Mouse (Mus musculus): ENCODE measurements around the gene Tor1aip2. TPM values are rescaled to one million over a fixed set of nuclear protein-coding genes. Genes with fewer than 3 reads are reported as not detected.

Gene Tor1aip2
- polyA plus RNA-seq, 1 experiment from 2014 or later: 71.0 TPM

GRCm38 (mm10) chr1:156062193-156062592 is 27.0 kb downstream of the Tor1aip2 start:
- peaks cover 54% of the 10 kb centered on the region for H3K36me3 ChIP-seq (replicated peaks; ENCODE audit: control insufficient read depth, insufficient read depth)
- H3K27me3 ChIP-seq (ENCODE audit: control insufficient read depth, insufficient read depth, low read length): no peaks in the 10 kb centered on the region
- H3K27ac ChIP-seq: no peak overlapping the region
- 93% methylated on average over 4 of the region's 4 CpGs for WGBS
- no peak overlapping the region for H3K9ac ChIP-seq
- ATAC-seq (ENCODE audit: low FRiP score): no peak
- no peak overlapping the region for H3K4me3 ChIP-seq (replicated peaks; ENCODE audit: low read length)
- no peaks in the 10 kb centered on the region for H3K9me3 ChIP-seq (ENCODE audit: control insufficient read depth, low read length)
- H3K4me1 ChIP-seq (replicated peaks; ENCODE audit: control insufficient read depth, insufficient read depth, low read length): no peaks in the 10 kb centered on the region
- H3K4me2 ChIP-seq (replicated peaks): no peak overlapping the region
- DNase-seq (ENCODE audit: low spot score): no peak

DNA sequence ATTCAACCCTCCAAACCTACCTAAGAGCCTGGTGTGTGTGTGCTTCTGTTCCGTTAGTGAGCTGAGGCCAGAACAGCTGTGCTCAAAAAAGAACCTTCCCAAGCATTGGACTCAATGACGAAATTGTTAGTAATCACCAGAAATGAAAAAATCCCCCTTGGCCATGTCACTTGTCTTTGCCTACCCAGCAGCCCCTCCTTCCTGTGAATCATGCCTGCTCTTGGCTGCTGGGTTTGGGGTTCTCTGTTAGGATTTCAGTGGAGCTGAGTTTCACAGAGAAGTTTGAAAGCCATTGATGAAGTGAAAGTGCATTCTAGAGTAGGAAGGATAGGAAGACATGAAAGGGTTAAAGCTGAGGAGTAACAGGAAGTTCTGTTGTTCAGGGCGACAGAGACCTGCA is 30.9 kb downstream of the Tor1aip2 start:
- Histone ChIP-seq H3K4me3 (replicated peaks; ENCODE audit: low read length) (no peak overlapping the region), H3K9me3 (ENCODE audit: control insufficient read depth, low read length) (no peaks in the 10 kb centered on the region), H3K4me2 (replicated peaks) (no peak overlapping the region), H3K27ac (no peak overlapping the region), H3K4me1 (replicated peaks; ENCODE audit: control insufficient read depth, insufficient read depth, low read length) (no peaks in the 10 kb centered on the region), H3K36me3 (replicated peaks; ENCODE audit: control insufficient read depth, insufficient read depth) (peaks cover 49% of the 10 kb centered on the region), H3K27me3 (ENCODE audit: control insufficient read depth, insufficient read depth, low read length) (no peaks in the 10 kb centered on the region), H3K9ac (no peak overlapping the region)
- DNase-seq (ENCODE audit: low spot score) (no peak), ATAC-seq (ENCODE audit: low FRiP score) (no peak)
- 63% methylated on average over 3 of the region's 3 CpGs for WGBS

DNA sequence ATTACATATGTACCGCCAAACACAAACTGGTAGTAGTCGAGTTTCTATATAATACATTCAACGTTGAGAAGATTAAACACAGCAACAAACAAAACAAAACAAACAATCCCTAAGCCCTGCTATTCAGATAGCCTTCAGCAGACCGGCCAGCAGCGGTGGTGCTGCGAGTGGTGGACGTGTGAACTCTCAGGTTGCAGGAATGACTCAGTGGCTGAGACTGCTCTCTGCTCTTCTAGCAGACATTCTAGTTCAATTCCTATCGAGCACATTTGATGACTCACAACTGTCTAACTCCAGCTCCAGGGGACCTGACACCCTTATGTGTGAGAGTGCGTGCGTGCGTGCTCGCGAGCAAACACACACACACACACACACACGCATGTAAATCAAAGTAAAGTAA is 34.9 kb downstream of the Tor1aip2 start:
- Histone ChIP-seq H3K27ac (no peak overlapping the region), H3K9ac (no peak overlapping the region), H3K36me3 (replicated peaks; ENCODE audit: control insufficient read depth, insufficient read depth) (peaks cover 19% of the 10 kb centered on the region), H3K4me2 (replicated peaks) (no peak overlapping the region), H3K4me3 (replicated peaks; ENCODE audit: low read length) (no peak overlapping the region), H3K4me1 (replicated peaks; ENCODE audit: control insufficient read depth, insufficient read depth, low read length) (no peaks in the 10 kb centered on the region), H3K27me3 (ENCODE audit: control insufficient read depth, insufficient read depth, low read length) (no peaks in the 10 kb centered on the region), H3K9me3 (ENCODE audit: control insufficient read depth, low read length) (no peaks in the 10 kb centered on the region)
- 88% methylated on average over 14 of the region's 14 CpGs for WGBS
- DNase-seq (ENCODE audit: low spot score) (no peak), ATAC-seq (ENCODE audit: low FRiP score) (no peak)

- H3K9ac ChIP-seq: no peak overlapping the region
- H3K9me3 ChIP-seq (ENCODE audit: control insufficient read depth, low read length): no peaks in the 10 kb centered on the region
- H3K4me3 ChIP-seq (replicated peaks; ENCODE audit: low read length): no peak overlapping the region
- H3K4me2 ChIP-seq (replicated peaks): no peak overlapping the region
- no peak for DNase-seq (ENCODE audit: low spot score)
- 62% methylated on average over 15 of the region's 15 CpGs for WGBS
- H3K27me3 ChIP-seq (ENCODE audit: control insufficient read depth, insufficient read depth, low read length): no peaks in the 10 kb centered on the region
- no peak for ATAC-seq (ENCODE audit: low FRiP score)
- no peaks in the 10 kb centered on the region for H3K36me3 ChIP-seq (replicated peaks; ENCODE audit: control insufficient read depth, insufficient read depth)
- H3K4me1 ChIP-seq (replicated peaks; ENCODE audit: control insufficient read depth, insufficient read depth, low read length): no peaks in the 10 kb centered on the region
- H3K27ac ChIP-seq: no peak overlapping the region
Observed at GRCm38 (mm10) chr1:156073169-156073821, 38.1 kb downstream of the Tor1aip2 start.

GRCm38 (mm10) chr1:156074575-156074974 is 39.4 kb downstream of the Tor1aip2 start:
- no peak overlapping the region for H3K4me3 ChIP-seq (replicated peaks; ENCODE audit: low read length)
- ATAC-seq (ENCODE audit: low FRiP score) (no peak), DNase-seq (ENCODE audit: low spot score) (no peak)
- no peaks in the 10 kb centered on the region for H3K27me3 ChIP-seq (ENCODE audit: control insufficient read depth, insufficient read depth, low read length)
- WGBS: 54% methylated on average over 8 of the region's 8 CpGs
- no peaks in the 10 kb centered on the region for H3K36me3 ChIP-seq (replicated peaks; ENCODE audit: control insufficient read depth, insufficient read depth)
- no peak overlapping the region for H3K9ac ChIP-seq
- H3K27ac ChIP-seq: no peak overlapping the region
- no peaks in the 10 kb centered on the region for H3K4me1 ChIP-seq (replicated peaks; ENCODE audit: control insufficient read depth, insufficient read depth, low read length)
- H3K4me2 ChIP-seq (replicated peaks): no peak overlapping the region
- no peaks in the 10 kb centered on the region for H3K9me3 ChIP-seq (ENCODE audit: control insufficient read depth, low read length)

GRCm38 (mm10) chr1:156076474-156076873 is 41.3 kb downstream of the Tor1aip2 start:
- Histone ChIP-seq H3K27ac (no peak overlapping the region), H3K4me1 (replicated peaks; ENCODE audit: control insufficient read depth, insufficient read depth, low read length) (no peaks in the 10 kb centered on the region), H3K9ac (no peak overlapping the region), H3K9me3 (ENCODE audit: control insufficient read depth, low read length) (no peaks in the 10 kb centered on the region), H3K4me3 (replicated peaks; ENCODE audit: low read length) (no peak overlapping the region), H3K4me2 (replicated peaks) (no peak overlapping the region), H3K36me3 (replicated peaks; ENCODE audit: control insufficient read depth, insufficient read depth) (no peaks in the 10 kb centered on the region), H3K27me3 (ENCODE audit: control insufficient read depth, insufficient read depth, low read length) (no peaks in the 10 kb centered on the region)
- no peak for DNase-seq (ENCODE audit: low spot score)
- ATAC-seq (ENCODE audit: low FRiP score): no peak
- 50% methylated on average over 4 of the region's 4 CpGs for WGBS

DNA sequence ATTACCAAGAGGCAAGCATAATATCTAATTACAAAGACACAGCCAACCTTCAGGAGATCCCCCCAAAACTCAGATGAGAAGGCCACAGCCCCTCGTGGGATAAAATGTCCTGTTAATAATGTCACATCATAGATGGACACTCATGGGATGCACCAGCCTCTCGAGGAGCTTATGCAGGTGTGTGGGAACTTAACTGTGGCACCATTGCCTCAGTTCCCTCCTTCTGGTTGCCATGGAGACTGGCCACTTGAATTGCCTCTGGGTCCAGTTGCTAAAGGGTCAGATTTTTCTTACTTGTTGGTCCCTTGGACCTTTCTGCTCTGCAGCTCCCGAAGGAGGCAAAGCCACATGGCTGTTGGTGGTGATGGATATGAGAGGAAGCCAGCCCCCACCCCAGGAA is 42.5 kb downstream of the Tor1aip2 start:
- no peak overlapping the region for H3K9ac ChIP-seq
- no peak overlapping the region for H3K4me2 ChIP-seq (replicated peaks)
- DNase-seq (ENCODE audit: low spot score): no peak
- WGBS: 73% methylated on average over 3 of the region's 3 CpGs
- no peaks in the 10 kb centered on the region for H3K27me3 ChIP-seq (ENCODE audit: control insufficient read depth, insufficient read depth, low read length)
- no peaks in the 10 kb centered on the region for H3K4me1 ChIP-seq (replicated peaks; ENCODE audit: control insufficient read depth, insufficient read depth, low read length)
- no peak overlapping the region for H3K27ac ChIP-seq
- H3K36me3 ChIP-seq (replicated peaks; ENCODE audit: control insufficient read depth, insufficient read depth): no peaks in the 10 kb centered on the region
- H3K9me3 ChIP-seq (ENCODE audit: control insufficient read depth, low read length): no peaks in the 10 kb centered on the region
- H3K4me3 ChIP-seq (replicated peaks; ENCODE audit: low read length): no peak overlapping the region
- ATAC-seq (ENCODE audit: low FRiP score): no peak

GRCm38 (mm10) chr1:156084603-156085002 is 49.4 kb downstream of the Tor1aip2 start:
- no peak for DNase-seq (ENCODE audit: low spot score)
- Histone ChIP-seq H3K27me3 (ENCODE audit: control insufficient read depth, insufficient read depth, low read length) (no peaks in the 10 kb centered on the region), H3K36me3 (replicated peaks; ENCODE audit: control insufficient read depth, insufficient read depth) (no peaks in the 10 kb centered on the region), H3K9me3 (ENCODE audit: control insufficient read depth, low read length) (no peaks in the 10 kb centered on the region), H3K4me1 (replicated peaks; ENCODE audit: control insufficient read depth, insufficient read depth, low read length) (no peaks in the 10 kb centered on the region), H3K4me2 (replicated peaks) (no peak overlapping the region), H3K9ac (no peak overlapping the region), H3K27ac (no peak overlapping the region), H3K4me3 (replicated peaks; ENCODE audit: low read length) (no peak overlapping the region)
- 73% methylated on average over 3 of the region's 3 CpGs for WGBS
- ATAC-seq (ENCODE audit: low FRiP score): no peak

- peaks cover 9% of the 10 kb centered on the region for H3K4me1 ChIP-seq (replicated peaks; ENCODE audit: control insufficient read depth, insufficient read depth, low read length)
- no peak overlapping the region for H3K4me3 ChIP-seq (replicated peaks; ENCODE audit: low read length)
- no peak overlapping the region for H3K4me2 ChIP-seq (replicated peaks)
- no peak overlapping the region for H3K9ac ChIP-seq
- H3K27me3 ChIP-seq (ENCODE audit: control insufficient read depth, insufficient read depth, low read length): no peaks in the 10 kb centered on the region
- 58% methylated on average over 5 of the region's 5 CpGs for WGBS
- peak; percentile 89 for DNase-seq (ENCODE audit: low spot score)
- H3K9me3 ChIP-seq (ENCODE audit: control insufficient read depth, low read length): no peaks in the 10 kb centered on the region
- peak; percentile 35; the same call in 1 of the 2 replicates for ATAC-seq (ENCODE audit: low FRiP score)
- H3K36me3 ChIP-seq (replicated peaks; ENCODE audit: control insufficient read depth, insufficient read depth): no peaks in the 10 kb centered on the region
- H3K27ac ChIP-seq: no peak overlapping the region
Observed at GRCm38 (mm10) chr1:156085770-156086169, 50.6 kb downstream of the Tor1aip2 start.

- Histone ChIP-seq H3K4me3 (replicated peaks; ENCODE audit: low read length) (no peak overlapping the region), H3K9ac (no peak overlapping the region), H3K36me3 (replicated peaks; ENCODE audit: control insufficient read depth, insufficient read depth) (no peaks in the 10 kb centered on the region), H3K27me3 (ENCODE audit: control insufficient read depth, insufficient read depth, low read length) (no peaks in the 10 kb centered on the region), H3K4me1 (replicated peaks; ENCODE audit: control insufficient read depth, insufficient read depth, low read length) (peaks cover 13% of the 10 kb centered on the region), H3K9me3 (ENCODE audit: control insufficient read depth, low read length) (no peaks in the 10 kb centered on the region), H3K4me2 (replicated peaks) (no peak overlapping the region), H3K27ac (no peak overlapping the region)
- DNase-seq (ENCODE audit: low spot score) (no peak), ATAC-seq (ENCODE audit: low FRiP score) (no peak)
- 89% methylated on average over 5 of the region's 5 CpGs for WGBS
Observed at GRCm38 (mm10) chr1:156087586-156087985, 52.4 kb downstream of the Tor1aip2 start.

Data from hindbrain, embryonic 14.5 days (tissue).